Mouse (Mus musculus) urinary bladder, postnatal 36 days (tissue): ENCODE data around the gene Ube2h.

Experiments used
- DNase-seq, 2 experiments: peaks; one replicate each; pipeline ENCODE4 v3.0.0; 2022; ENCODE audit warnings: low spot score in 2 of 2, mixed read lengths in 1 of 2

The Ube2h gene

DNA sequence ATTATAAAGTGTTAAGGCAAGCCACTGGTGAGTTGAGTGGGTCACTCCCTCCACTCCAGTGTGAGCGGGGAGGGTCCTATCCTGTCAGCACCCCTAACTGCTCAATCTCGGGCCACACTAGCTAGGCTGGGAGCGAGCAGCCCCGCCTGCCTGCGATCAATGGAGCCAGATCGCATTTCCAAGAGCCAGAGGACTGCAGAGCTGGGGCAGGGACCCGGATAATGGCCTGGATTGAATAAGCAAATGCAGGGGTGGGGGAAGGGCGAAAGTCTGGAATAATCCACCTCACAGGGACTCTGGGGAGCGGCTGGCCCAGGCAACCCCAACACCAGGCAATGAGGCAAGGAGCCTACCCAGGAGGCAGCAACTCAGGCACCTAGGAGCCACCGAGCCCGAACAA, 137.1 kb downstream of the Ube2h start:
- DNase-seq, result no peak

DNA sequence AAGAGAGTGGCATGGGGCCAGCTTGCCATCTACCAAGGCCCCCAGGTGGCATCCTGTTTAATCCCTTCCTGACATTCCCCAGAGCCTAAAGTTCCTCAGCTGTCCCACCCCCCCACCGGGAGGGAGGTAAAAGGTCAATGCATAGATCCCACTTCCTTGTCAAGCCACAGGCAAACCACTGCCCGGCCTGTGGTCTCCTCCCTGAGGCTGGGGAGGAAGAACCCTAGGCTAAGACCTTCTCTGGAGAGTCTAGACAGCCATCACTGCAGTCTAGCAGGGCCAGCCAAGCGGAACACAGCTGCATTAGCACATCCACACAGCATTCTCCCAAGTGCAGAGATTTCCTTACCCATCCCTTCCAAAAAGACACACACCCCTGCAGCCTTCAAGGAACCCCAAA, 138.0 kb downstream of the Ube2h start:
- no peak for DNase-seq

- no peak for DNase-seq
These were observed 142.2 kb downstream of the Ube2h start for GRCm38 (mm10) chr6:30162091-30162490.

DNA sequence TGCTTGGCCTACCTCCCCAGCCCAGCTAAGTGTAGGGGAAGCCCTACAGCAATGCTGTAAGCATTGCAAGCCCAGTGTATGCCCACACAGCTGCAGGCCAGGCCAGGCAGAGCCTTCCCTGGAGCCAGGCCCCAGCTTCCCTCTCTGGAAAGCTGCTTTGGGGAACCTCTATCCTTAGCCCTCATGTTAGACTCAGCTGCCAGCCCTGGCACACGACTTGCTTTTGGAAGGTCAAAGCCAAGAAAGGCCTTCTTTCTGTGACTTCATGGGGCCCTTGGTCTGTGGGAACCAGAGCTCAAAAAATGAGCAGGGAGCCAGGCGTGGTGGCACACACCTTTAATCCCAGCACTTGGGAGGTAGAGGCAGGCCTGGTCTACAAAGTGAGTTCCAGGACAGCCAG, 142.7 kb downstream of the Ube2h start:
- DNase-seq, result no peak
